Mouse (Mus musculus) heart, adult 9 months (tissue): ENCODE results near the gene Clec1b.

Source experiments
- DNase-seq, 2 experiments: peaks; one replicate each; pipeline ENCODE4 v3.0.0; 2022; ENCODE audit warnings: low spot score in 2 of 2

The Clec1b gene

GRCm38 (mm10) chr6:129408562-129408961 lies 11.5 kb downstream of the Clec1b start, which contains the start of gene Clec9a:
TSS of gene Clec9a (plus strand) at chr6:129408862.
- DNase-seq, result no peak

GRCm38 (mm10) chr6:129414177-129414576 lies 17.1 kb downstream of the Clec1b start:
- no peak for DNase-seq

- no peak for DNase-seq
Measured at GRCm38 (mm10) chr6:129422311-129422710, 25.2 kb downstream of the Clec1b start.

- peak; percentile 9 to 14 for DNase-seq
Measured at GRCm38 (mm10) chr6:129423040-129423733, 26.1 kb downstream of the Clec1b start.

- DNase-seq, result peak; percentile 72 to 83
Measured at GRCm38 (mm10) chr6:129423734-129424072, 26.6 kb downstream of the Clec1b start.

GRCm38 (mm10) chr6:129425217-129425616 lies 28.1 kb downstream of the Clec1b start:
- DNase-seq, result no peak

- DNase-seq, result peak; percentile 63 to 84
Measured at GRCm38 (mm10) chr6:129425812-129426211, 28.7 kb downstream of the Clec1b start.

- DNase-seq, result no peak
Measured at GRCm38 (mm10) chr6:129427281-129427680, 30.2 kb downstream of the Clec1b start.

GRCm38 (mm10) chr6:129434239-129434638 lies 37.1 kb downstream of the Clec1b start:
- DNase-seq, result peak in 1 of 2 experiments; percentile 29

GRCm38 (mm10) chr6:129436025-129436424 lies 38.9 kb downstream of the Clec1b start:
- no peak for DNase-seq

GRCm38 (mm10) chr6:129438033-129438432 lies 40.9 kb downstream of the Clec1b start:
- no peak for DNase-seq

- DNase-seq, result peak; percentile 49 to 67
Measured at GRCm38 (mm10) chr6:129449743-129450142, 52.6 kb downstream of the Clec1b start.

- peak; percentile 53 to 70 for DNase-seq
Measured at GRCm38 (mm10) chr6:129451411-129452039, 54.4 kb downstream of the Clec1b start, which contains the start of gene Clec1a. TSS of gene Clec1a (minus strand) at chr6:129452000.
